Mouse (Mus musculus): ENCODE data around the gene Scgb1b18.
"Not testable (repeated sequence)": the region's sequence is repeated elsewhere in the genome, so short reads cannot be mapped to it uniquely, and the experiment has no call there.

Scgb1b18 gene

GRCm38 (mm10) chr7:33185268-33185667 is at the start of gene Scgb1b18:
Scgb1b18 (plus strand) TSS chr7:33185568.
- DNase-seq: not testable (repeated sequence)

- DNase-seq: not testable (repeated sequence)
Measured at GRCm38 (mm10) chr7:33173764-33174163, 11.6 kb upstream of the Scgb1b18 start, which contains the start of gene Scgb2b18. Scgb2b18 (minus strand) TSS chr7:33173864.
